Mouse (Mus musculus) stomach, postnatal 0 days (tissue): ENCODE data around the gene Prodh2.

Experiments used
- CTCF ChIP-seq: IDR thresholded peaks from 2 replicates; pipeline ENCODE4 v1.5.1; 2016; ENCODE audit warnings: antibody characterized with exemption, low read depth, mild to moderate bottlenecking, moderate library complexity
- EP300 ChIP-seq: optimal IDR thresholded peaks from 2 replicates; pipeline ENCODE3; 2016; ENCODE audit warnings: antibody characterized with exemption

DNA sequence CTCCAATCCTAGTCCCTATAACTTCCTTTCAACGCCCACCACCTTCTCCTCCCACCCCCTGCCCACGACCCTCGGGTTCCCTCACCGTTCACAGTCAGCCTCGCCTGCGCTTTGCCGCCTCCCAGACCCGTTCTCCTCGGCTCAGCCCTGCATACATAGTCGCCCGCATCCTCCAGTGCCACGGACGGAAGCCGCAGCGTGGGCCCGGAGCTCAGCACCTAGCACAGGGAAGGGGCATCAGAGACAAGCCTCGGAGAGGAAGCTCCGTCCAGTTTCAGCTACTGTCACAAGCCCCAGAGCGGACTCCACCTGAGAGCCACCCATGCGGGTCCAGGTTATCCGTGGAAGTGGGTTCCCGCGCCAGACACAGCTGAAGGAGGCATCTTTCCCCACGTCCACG, 40.1 kb upstream of the Prodh2 start:
- TF ChIP-seq CTCF (no peak), EP300 (no peak)
